Mouse (Mus musculus): Measurements from ENCODE around the gene Rab31.
A peak's percentile ranks its signal among the peaks of the same experiment; 100 is the strongest.

Gene Rab31

GRCm38 (mm10) chr17:65739874-65740725, 32.5 kb downstream of the Rab31 start:
- no peak for DNase-seq (ENCODE audit: low spot score in 2 of 2)

GRCm38 (mm10) chr17:65737622-65738021, 34.9 kb downstream of the Rab31 start:
- peak; percentile 42 to 58 for DNase-seq (ENCODE audit: low spot score in 2 of 2)

GRCm38 (mm10) chr17:65737175-65737574, 35.4 kb downstream of the Rab31 start:
- peak in 1 of 2 experiments; percentile 17 for DNase-seq (ENCODE audit: low spot score in 2 of 2)

- no peak for DNase-seq (ENCODE audit: low spot score in 2 of 2)
Measured at GRCm38 (mm10) chr17:65735088-65735487, 37.5 kb downstream of the Rab31 start.

- no peak for DNase-seq (ENCODE audit: low spot score in 2 of 2)
Measured at GRCm38 (mm10) chr17:65732666-65733065, 39.9 kb downstream of the Rab31 start.

GRCm38 (mm10) chr17:65731710-65732109, 40.8 kb downstream of the Rab31 start:
- DNase-seq (ENCODE audit: low spot score in 2 of 2): no peak

GRCm38 (mm10) chr17:65729945-65730741, 42.4 kb downstream of the Rab31 start:
- DNase-seq (ENCODE audit: low spot score in 2 of 2): no peak

- no peak for DNase-seq (ENCODE audit: low spot score in 2 of 2)
Measured at GRCm38 (mm10) chr17:65726755-65727154, 45.8 kb downstream of the Rab31 start.

GRCm38 (mm10) chr17:65726274-65726673, 46.3 kb downstream of the Rab31 start:
- DNase-seq (ENCODE audit: low spot score in 2 of 2): no peak

- DNase-seq (ENCODE audit: low spot score in 2 of 2): no peak
Measured at GRCm38 (mm10) chr17:65725814-65726213, 46.7 kb downstream of the Rab31 start.

- no peak for DNase-seq (ENCODE audit: low spot score in 2 of 2)
Measured at GRCm38 (mm10) chr17:65725381-65725780, 47.2 kb downstream of the Rab31 start.

GRCm38 (mm10) chr17:65724254-65724653, 48.3 kb downstream of the Rab31 start:
- peak in 1 of 2 experiments; percentile 46 for DNase-seq (ENCODE audit: low spot score in 2 of 2)

- DNase-seq (ENCODE audit: low spot score in 2 of 2): no peak
Measured at GRCm38 (mm10) chr17:65723633-65724032, 48.9 kb downstream of the Rab31 start.

- no peak for DNase-seq (ENCODE audit: low spot score in 2 of 2)
Measured at GRCm38 (mm10) chr17:65721330-65721729, 51.2 kb downstream of the Rab31 start.

GRCm38 (mm10) chr17:65719826-65720225, 52.7 kb downstream of the Rab31 start:
- no peak for DNase-seq (ENCODE audit: low spot score in 2 of 2)

- no peak for DNase-seq (ENCODE audit: low spot score in 2 of 2)
Measured at GRCm38 (mm10) chr17:65718578-65718977, 54.0 kb downstream of the Rab31 start.

GRCm38 (mm10) chr17:65717658-65718199, 54.8 kb downstream of the Rab31 start:
- DNase-seq (ENCODE audit: low spot score in 2 of 2): no peak

GRCm38 (mm10) chr17:65714060-65714459, 58.5 kb downstream of the Rab31 start:
- DNase-seq (ENCODE audit: low spot score in 2 of 2): no peak

GRCm38 (mm10) chr17:65712861-65713535, 59.6 kb downstream of the Rab31 start:
- DNase-seq (ENCODE audit: low spot score in 2 of 2): no peak

GRCm38 (mm10) chr17:65711779-65712178, 60.8 kb downstream of the Rab31 start:
- no peak for DNase-seq (ENCODE audit: low spot score in 2 of 2)

- DNase-seq (ENCODE audit: low spot score in 2 of 2): no peak
Measured at GRCm38 (mm10) chr17:65710576-65710975, 62.0 kb downstream of the Rab31 start.

- DNase-seq (ENCODE audit: low spot score in 2 of 2): peak; percentile 39 to 52
Measured at GRCm38 (mm10) chr17:65706220-65706619, 66.3 kb downstream of the Rab31 start.

Measured in urinary bladder, adult 18-20 months (tissue).